Mouse (Mus musculus): ENCODE measurements around the gene Eml1. TPM values are rescaled to one million over a fixed set of nuclear protein-coding genes. Genes with fewer than 3 reads are reported as not detected.

Gene Eml1
- polyA plus RNA-seq, 1 experiment from 2014 or later: 88.4 TPM

- Histone ChIP-seq H3K36me3 (ENCODE audit: control insufficient read depth, insufficient read depth) (no peaks in the 10 kb centered on the region), H3K27me3 (replicated peaks; ENCODE audit: control insufficient read depth, insufficient read depth, low read length) (no peaks in the 10 kb centered on the region), H3K27ac (ENCODE audit: low read length) (no peak overlapping the region), H3K4me2 (ENCODE audit: low read length) (no peak overlapping the region), H3K9ac (replicated peaks; ENCODE audit: low read depth, low read length) (no peak overlapping the region), H3K9me3 (ENCODE audit: control insufficient read depth, low read length) (no peaks in the 10 kb centered on the region), H3K4me1 (replicated peaks; ENCODE audit: control insufficient read depth, insufficient read depth, low read length) (peaks cover 35% of the 10 kb centered on the region), H3K4me3 (replicated peaks; ENCODE audit: low read length) (no peak overlapping the region)
- ATAC-seq: no peak
- WGBS: 81% methylated on average over 3 of the region's 3 CpGs
These were observed 192.5 kb downstream of the Eml1 start for GRCm38 (mm10) chr12:108563238-108563637.

- Histone ChIP-seq H3K36me3 (ENCODE audit: control insufficient read depth, insufficient read depth) (no peaks in the 10 kb centered on the region), H3K4me2 (ENCODE audit: low read length) (peak overlapping the region; percentile 38), H3K9me3 (ENCODE audit: control insufficient read depth, low read length) (no peaks in the 10 kb centered on the region), H3K4me1 (replicated peaks; ENCODE audit: control insufficient read depth, insufficient read depth, low read length) (peaks cover 23% of the 10 kb centered on the region), H3K27me3 (replicated peaks; ENCODE audit: control insufficient read depth, insufficient read depth, low read length) (no peaks in the 10 kb centered on the region), H3K4me3 (replicated peaks; ENCODE audit: low read length) (no peak overlapping the region), H3K27ac (ENCODE audit: low read length) (peak overlapping the region; percentile 59), H3K9ac (replicated peaks; ENCODE audit: low read depth, low read length) (peak overlapping the region; percentile 35)
- ATAC-seq: peak; percentile 76
- WGBS: 14% methylated on average over 12 of the region's 12 CpGs
These were observed 194.3 kb downstream of the Eml1 start for GRCm38 (mm10) chr12:108564910-108565506.

GRCm38 (mm10) chr12:108579156-108579871, 208.6 kb downstream of the Eml1 start:
- no peak for ATAC-seq
- H3K27ac ChIP-seq (ENCODE audit: low read length): no peak overlapping the region
- H3K4me3 ChIP-seq (replicated peaks; ENCODE audit: low read length): no peak overlapping the region
- 80% methylated on average over 7 of the region's 7 CpGs for WGBS
- peaks cover 5% of the 10 kb centered on the region for H3K4me1 ChIP-seq (replicated peaks; ENCODE audit: control insufficient read depth, insufficient read depth, low read length)
- H3K36me3 ChIP-seq (ENCODE audit: control insufficient read depth, insufficient read depth): peaks cover 3% of the 10 kb centered on the region; the same call in 1 of the 2 replicates
- H3K27me3 ChIP-seq (replicated peaks; ENCODE audit: control insufficient read depth, insufficient read depth, low read length): no peaks in the 10 kb centered on the region
- H3K9me3 ChIP-seq (ENCODE audit: control insufficient read depth, low read length): no peaks in the 10 kb centered on the region
- H3K9ac ChIP-seq (replicated peaks; ENCODE audit: low read depth, low read length): no peak overlapping the region
- no peak overlapping the region for H3K4me2 ChIP-seq (ENCODE audit: low read length)

- Histone ChIP-seq H3K9me3 (ENCODE audit: control insufficient read depth, low read length) (no peaks in the 10 kb centered on the region), H3K27me3 (replicated peaks; ENCODE audit: control insufficient read depth, insufficient read depth, low read length) (no peaks in the 10 kb centered on the region), H3K4me1 (replicated peaks; ENCODE audit: control insufficient read depth, insufficient read depth, low read length) (peaks cover 5% of the 10 kb centered on the region), H3K4me3 (replicated peaks; ENCODE audit: low read length) (no peak overlapping the region), H3K36me3 (ENCODE audit: control insufficient read depth, insufficient read depth) (peaks cover 2% of the 10 kb centered on the region; the same call in 1 of the 2 replicates), H3K9ac (replicated peaks; ENCODE audit: low read depth, low read length) (no peak overlapping the region), H3K4me2 (ENCODE audit: low read length) (no peak overlapping the region), H3K27ac (ENCODE audit: low read length) (no peak overlapping the region)
- 67% methylated on average over 1 of the region's 1 CpGs for WGBS
- ATAC-seq: no peak
These were observed 213.0 kb downstream of the Eml1 start for GRCm38 (mm10) chr12:108583775-108584174.

Other genes with a start within 250 kb of the Eml1 start
- 104 and 116 TPM in 2 replicates for gene Setd3, start 191.6 kb upstream of the Eml1 start, polyA plus RNA-seq (2015; fragmentation: Nextera tagmentation; extraction: Ambion mirVana)
- gene Ccnk, start 191.4 kb upstream of the Eml1 start, polyA plus RNA-seq (2015; fragmentation: Nextera tagmentation; extraction: Ambion mirVana): 3.1 and 3.2 TPM in 2 replicates
- gene Ccdc85c, start 95.5 kb upstream of the Eml1 start, polyA plus RNA-seq (2015; fragmentation: Nextera tagmentation; extraction: Ambion mirVana): 12.0 and 12.9 TPM in 2 replicates
- gene Hhipl1, start 64.7 kb upstream of the Eml1 start, polyA plus RNA-seq (2015; fragmentation: Nextera tagmentation; extraction: Ambion mirVana): 1.6 and 2.3 TPM in 2 replicates
- gene Cyp46a1, start 36.6 kb upstream of the Eml1 start, polyA plus RNA-seq (2015; fragmentation: Nextera tagmentation; extraction: Ambion mirVana): 23.8 and 28.4 TPM in 2 replicates
- 196 and 218 TPM in 2 replicates for gene Evl, start 183.8 kb downstream of the Eml1 start, polyA plus RNA-seq (2015; fragmentation: Nextera tagmentation; extraction: Ambion mirVana)